Comparison of ENCODE assay signal across 8 mouse cellular contexts in genomic region chr12:20614766-20615165, GRCm38 (mm10).
DNase-seq lines count a peak whose midpoint lies in the region.
"Not testable (repeated sequence)": the region's sequence is repeated elsewhere in the genome, so short reads cannot be mapped to it uniquely, and the experiment has no call there.

No protein-coding gene starts in this region.

- peak; percentile 26 to 27 for DNase-seq in adrenal gland, postnatal 4 days (ENCODE audit: low spot score in 2 of 2)
- DNase-seq in fibroblast of lung, adult 2 months (ENCODE audit: low read depth), result peak; percentile 61
- peak; percentile 81 for DNase-seq in heart, embryonic 10.5 days (ENCODE audit: low spot score)
- DNase-seq in kidney, adult 18-20 months, result peak; percentile 60
- peak; percentile 7 to 68 for DNase-seq in left cerebral cortex, adult 8-10 months (ENCODE audit: low spot score in 2 of 2)
- DNase-seq in lung, postnatal 14 days, result peak; percentile 67
- peak; percentile 82 for DNase-seq in right cerebral cortex, adult 18-20 months
- peak; percentile 70 for DNase-seq in thymus, postnatal 25 days

- not testable (repeated sequence) for H3K27ac ChIP-seq in heart, embryonic 10.5 days

- not testable (repeated sequence) for H3K27me3 ChIP-seq in heart, embryonic 10.5 days (ENCODE audit: insufficient read depth, poor library complexity, severe bottlenecking)

- not testable (repeated sequence) for H3K36me3 ChIP-seq in heart, embryonic 10.5 days

- not testable (repeated sequence) for H3K4me1 ChIP-seq in heart, embryonic 10.5 days

- not testable (repeated sequence) for H3K9me3 ChIP-seq in heart, embryonic 10.5 days

- WGBS in heart, embryonic 10.5 days, result under 1% methylated on average over 24 of the region's 39 CpGs

- peak overlapping the region; percentile 51; the same call in 1 of the 2 replicates for H3K4me3 ChIP-seq in heart, embryonic 10.5 days

Comparison
In these comparisons a context has a peak if more than half of its experiments do, and no peak if none do; other contexts are left out.
1. DNase-seq: peak in every context shown above with its lines; median percentile 82 in right cerebral cortex, adult 18-20 months; 81 in heart, embryonic 10.5 days; 70 in thymus, postnatal 25 days; 67 in lung, postnatal 14 days; 61 in fibroblast of lung, adult 2 months; 60 in kidney, adult 18-20 months; 38 in left cerebral cortex, adult 8-10 months; 26 in adrenal gland, postnatal 4 days.